In genomic region chr10:81563481-81563880, GRCm38 (mm10) we compare ENCODE assay signal across 7 mouse cellular contexts. TPM values are rescaled to one million over a fixed set of nuclear protein-coding genes. Genes with fewer than 3 reads are reported as not detected.
DNase-seq lines count a peak whose midpoint lies in the region; ATAC-seq and TF ChIP-seq lines count a peak whose summit lies in the region.

No protein-coding gene starts in this region.

- H3K4me1 ChIP-seq in lung, embryonic 16.5 days (replicated peaks; ENCODE audit: control insufficient read depth, insufficient read depth, low read length), result peaks cover 53% of the 10 kb centered on the region
- peaks cover 67% of the 10 kb centered on the region for H3K4me1 ChIP-seq in embryonic facial prominence, embryonic 12.5 days
- H3K4me1 ChIP-seq in hindbrain, embryonic 16.5 days (ENCODE audit: control insufficient read depth, insufficient read depth, low read depth, low read length), result peaks cover 43% of the 10 kb centered on the region
- H3K4me1 ChIP-seq in small intestine, adult 2 months (ENCODE audit: control insufficient read depth, insufficient read depth, insufficient read length, low read length), result peaks cover 28% of the 10 kb centered on the region

- DNase-seq in lung, postnatal 36 days, result no peak
- DNase-seq in spleen, postnatal 14 days (ENCODE audit: low spot score in 2 of 2), result no peak
- no peak for DNase-seq in frontal cortex, adult 2 months (ENCODE audit: extremely low spot score in 1 of 2, low spot score in 1 of 2)

- no peak overlapping the region for H3K9ac ChIP-seq in lung, embryonic 16.5 days (ENCODE audit: low read length)
- no peak overlapping the region for H3K9ac ChIP-seq in embryonic facial prominence, embryonic 12.5 days
- no peak overlapping the region; the same call in 1 of the 2 replicates for H3K9ac ChIP-seq in hindbrain, embryonic 16.5 days (ENCODE audit: low read depth, low read length)

- peak overlapping the region; percentile 63; the same call in 1 of the 2 replicates for H3K27ac ChIP-seq in lung, embryonic 16.5 days (ENCODE audit: low read length)
- peak overlapping the region; percentile 51; the same call in 1 of the 2 replicates for H3K27ac ChIP-seq in embryonic facial prominence, embryonic 12.5 days
- H3K27ac ChIP-seq in hindbrain, embryonic 16.5 days (ENCODE audit: low read depth, low read length), result no peak overlapping the region
- peak overlapping the region; percentile 20; the same call in 1 of the 2 replicates for H3K27ac ChIP-seq in small intestine, adult 2 months (ENCODE audit: insufficient read depth, low read depth, low read length)

- TF ChIP-seq POLR2A in small intestine, adult 2 months (IDR thresholded peaks at IDR 0.05; ENCODE audit: low read depth, low read length), result no peak

- ATAC-seq in lung, embryonic 16.5 days (ENCODE audit: low read depth), result no peak
- ATAC-seq in embryonic facial prominence, embryonic 12.5 days (ENCODE audit: insufficient number of reproducible peaks, insufficient read depth, low FRiP score, low TSS enrichment), result no peak
- ATAC-seq in hindbrain, embryonic 16.5 days, result no peak

- H3K27me3 ChIP-seq in lung, embryonic 16.5 days (ENCODE audit: control insufficient read depth, insufficient read depth, low read depth, low read length), result no peaks in the 10 kb centered on the region
- H3K27me3 ChIP-seq in embryonic facial prominence, embryonic 12.5 days, result no peaks in the 10 kb centered on the region
- peaks cover 10% of the 10 kb centered on the region; the same call in 1 of the 2 replicates for H3K27me3 ChIP-seq in hindbrain, embryonic 16.5 days (replicated peaks; ENCODE audit: control insufficient read depth, insufficient read depth, low read length)
- no peaks in the 10 kb centered on the region for H3K27me3 ChIP-seq in small intestine, adult 2 months (ENCODE audit: control insufficient read depth, insufficient read depth, low read length)

- H3K4me3 ChIP-seq in lung, embryonic 16.5 days (ENCODE audit: low read length), result no peak overlapping the region
- 0 out of 2 replicates have a peak overlapping the region, but pooled peaks have one; percentile 16 for H3K4me3 ChIP-seq in embryonic facial prominence, embryonic 12.5 days
- H3K4me3 ChIP-seq in hindbrain, embryonic 16.5 days (ENCODE audit: low read length), result no peak overlapping the region
- 0 out of 2 replicates have a peak overlapping the region, but pooled peaks have one; percentile 8 for H3K4me3 ChIP-seq in small intestine, adult 2 months (ENCODE audit: low read depth, low read length)

- H3K9me3 ChIP-seq in lung, embryonic 16.5 days (ENCODE audit: control insufficient read depth, low read length), result no peaks in the 10 kb centered on the region
- no peaks in the 10 kb centered on the region for H3K9me3 ChIP-seq in embryonic facial prominence, embryonic 12.5 days
- H3K9me3 ChIP-seq in hindbrain, embryonic 16.5 days (ENCODE audit: control insufficient read depth, low read length), result no peaks in the 10 kb centered on the region

- 39% methylated on average over 6 of the region's 6 CpGs for WGBS in lung, embryonic 16.5 days
- 18% methylated on average over 6 of the region's 6 CpGs for WGBS in embryonic facial prominence, embryonic 12.5 days
- 40% methylated on average over 6 of the region's 6 CpGs for WGBS in hindbrain, embryonic 16.5 days
- 34% methylated on average over 6 of the region's 6 CpGs for WGBS in small intestine, adult 2 months

- H3K36me3 ChIP-seq in lung, embryonic 16.5 days (ENCODE audit: control insufficient read depth, insufficient read depth, low read length), result peaks cover 24% of the 10 kb centered on the region
- H3K36me3 ChIP-seq in embryonic facial prominence, embryonic 12.5 days, result peaks cover 38% of the 10 kb centered on the region
- peaks cover 16% of the 10 kb centered on the region for H3K36me3 ChIP-seq in hindbrain, embryonic 16.5 days (ENCODE audit: control insufficient read depth, insufficient read depth, low read length)
- H3K36me3 ChIP-seq in small intestine, adult 2 months (ENCODE audit: control insufficient read depth, insufficient read depth, low read length), result peaks cover 45% of the 10 kb centered on the region

- TF ChIP-seq CTCF in small intestine, adult 2 months (IDR thresholded peaks at IDR 0.05; ENCODE audit: extremely low read depth, insufficient read length, insufficient replicate concordance, low read depth, low read length), result no peak

- H3K4me2 ChIP-seq in lung, embryonic 16.5 days (ENCODE audit: low read depth, low read length), result peak overlapping the region; percentile 48; the same call in 1 of the 2 replicates
- H3K4me2 ChIP-seq in embryonic facial prominence, embryonic 12.5 days (replicated peaks), result peak overlapping the region; percentile 42; the same call in 1 of the 2 replicates
- peak overlapping the region; percentile 48 for H3K4me2 ChIP-seq in hindbrain, embryonic 16.5 days (ENCODE audit: low read length)

RNA-seq across cellular contexts. Expression of gene Aes, which starts 4.2 kb away (rescaled TPM):
- 377 and 416 TPM in 2 replicates for polyA plus RNA-seq in lung, embryonic 16.5 days (2015; fragmentation: Nextera tagmentation; extraction: Ambion mirVana)
- 523 and 554 TPM in 2 replicates for polyA plus RNA-seq in embryonic facial prominence, embryonic 12.5 days (2016; fragmentation: Nextera tagmentation; extraction: Ambion mirVana)
- 457 and 712 TPM in 2 replicates for polyA plus RNA-seq in hindbrain, embryonic 16.5 days (2015; fragmentation: Nextera tagmentation; extraction: Ambion mirVana)
- 1,054 and 3,003 TPM in 2 replicates for polyA plus RNA-seq in small intestine, adult 2 months (2012; rRNA removed)
- polyA plus RNA-seq in frontal cortex, adult 2 months (2012; rRNA removed), result 867 and 972 TPM in 2 replicates

RNA-seq across cellular contexts. Expression of gene Tle2, which starts 10.9 kb away (rescaled TPM):
- polyA plus RNA-seq in lung, embryonic 16.5 days (2015; fragmentation: Nextera tagmentation; extraction: Ambion mirVana), result 51.2 and 53.3 TPM in 2 replicates
- polyA plus RNA-seq in embryonic facial prominence, embryonic 12.5 days (2016; fragmentation: Nextera tagmentation; extraction: Ambion mirVana), result 59.2 and 71.1 TPM in 2 replicates
- 40.9 and 50.2 TPM in 2 replicates for polyA plus RNA-seq in hindbrain, embryonic 16.5 days (2015; fragmentation: Nextera tagmentation; extraction: Ambion mirVana)
- 17.8 and 20.4 TPM in 2 replicates for polyA plus RNA-seq in small intestine, adult 2 months (2012; rRNA removed)
- polyA plus RNA-seq in frontal cortex, adult 2 months (2012; rRNA removed), result 120 and 136 TPM in 2 replicates

RNA-seq across cellular contexts. Expression of gene Gna11, which starts 18.5 kb away (rescaled TPM):
- polyA plus RNA-seq in lung, embryonic 16.5 days (2015; fragmentation: Nextera tagmentation; extraction: Ambion mirVana), result 68.7 and 70.9 TPM in 2 replicates
- polyA plus RNA-seq in embryonic facial prominence, embryonic 12.5 days (2016; fragmentation: Nextera tagmentation; extraction: Ambion mirVana), result 82.7 and 83.5 TPM in 2 replicates
- 96.0 and 104 TPM in 2 replicates for polyA plus RNA-seq in hindbrain, embryonic 16.5 days (2015; fragmentation: Nextera tagmentation; extraction: Ambion mirVana)
- 318 and 828 TPM in 2 replicates for polyA plus RNA-seq in small intestine, adult 2 months (2012; rRNA removed)
- polyA plus RNA-seq in frontal cortex, adult 2 months (2012; rRNA removed), result 147 and 150 TPM in 2 replicates

RNA-seq across cellular contexts. Expression of gene Tle6, which starts 37.4 kb away (rescaled TPM):
- polyA plus RNA-seq in lung, embryonic 16.5 days (2015; fragmentation: Nextera tagmentation; extraction: Ambion mirVana), result 30.1 and 33.8 TPM in 2 replicates
- 14.4 and 16.2 TPM in 2 replicates for polyA plus RNA-seq in embryonic facial prominence, embryonic 12.5 days (2016; fragmentation: Nextera tagmentation; extraction: Ambion mirVana)
- 9.0 and 9.2 TPM in 2 replicates for polyA plus RNA-seq in hindbrain, embryonic 16.5 days (2015; fragmentation: Nextera tagmentation; extraction: Ambion mirVana)
- 7.3 and 34.4 TPM in 2 replicates for polyA plus RNA-seq in small intestine, adult 2 months (2012; rRNA removed)
- polyA plus RNA-seq in frontal cortex, adult 2 months (2012; rRNA removed), result 12.8 and 17.4 TPM in 2 replicates

RNA-seq across cellular contexts. Expression of gene Gna15, which starts 39.5 kb away (rescaled TPM):
- polyA plus RNA-seq in lung, embryonic 16.5 days (2015; fragmentation: Nextera tagmentation; extraction: Ambion mirVana), result 1.8 and 2.2 TPM in 2 replicates
- polyA plus RNA-seq in embryonic facial prominence, embryonic 12.5 days (2016; fragmentation: Nextera tagmentation; extraction: Ambion mirVana), result 0.86 and 0.97 TPM in 2 replicates
- polyA plus RNA-seq in hindbrain, embryonic 16.5 days (2015; fragmentation: Nextera tagmentation; extraction: Ambion mirVana), result 0.81 and 1.1 TPM in 2 replicates
- polyA plus RNA-seq in small intestine, adult 2 months (2012; rRNA removed), result 1.5 and 3.0 TPM in 2 replicates
- polyA plus RNA-seq in frontal cortex, adult 2 months (2012; rRNA removed), result 2.9 and 3.7 TPM in 2 replicates

Comparison
In these comparisons a context has a peak if more than half of its experiments do, and no peak if none do; other contexts are left out.
1. H3K4me3 ChIP-seq: peak in embryonic facial prominence, embryonic 12.5 days (single experiment) and small intestine, adult 2 months (single experiment); none in lung, embryonic 16.5 days (single experiment) and hindbrain, embryonic 16.5 days (single experiment).
2. Peak in every context shown above with its lines, with median percentiles within 50 percentile points of each other: H3K4me2 ChIP-seq.